Mouse (Mus musculus) ES-Bruce4 (cell line): ENCODE data around the gene Amer1.

Experiments used
- CTCF ChIP-seq: IDR thresholded peaks from one replicate; pipeline ENCODE4 v1.8.1; 2011; ENCODE audit warnings: low read depth, low read length
- POLR2A ChIP-seq: IDR thresholded peaks from one replicate; pipeline ENCODE4 v1.8.1; 2011; ENCODE audit warnings: low read length; ENCODE audit not compliant: insufficient read depth

GRCm38 (mm10) chrX:95444776-95445111, at the start of gene Amer1:
- TF ChIP-seq POLR2A (no peak), CTCF (no peak)
